Mouse (Mus musculus) central nervous system, embryonic 18 days (tissue): ENCODE data around the gene Tgm7. TPM values are rescaled to one million over a fixed set of nuclear protein-coding genes. Genes with fewer than 3 reads are reported as not detected.

ENCODE experiments used
- polyA plus RNA-seq: library from polyadenylated mRNA; depleted of rRNA; stranded (reverse); fragments of >200 nt; gene quantifications from 2 replicates; pipeline ENCODE4 v1.2.3, GENCODE M21; 2012; rRNA removed

The Tgm7 gene
- polyA plus RNA-seq = 0.08 and 0.10 TPM in 2 replicates

DNA sequence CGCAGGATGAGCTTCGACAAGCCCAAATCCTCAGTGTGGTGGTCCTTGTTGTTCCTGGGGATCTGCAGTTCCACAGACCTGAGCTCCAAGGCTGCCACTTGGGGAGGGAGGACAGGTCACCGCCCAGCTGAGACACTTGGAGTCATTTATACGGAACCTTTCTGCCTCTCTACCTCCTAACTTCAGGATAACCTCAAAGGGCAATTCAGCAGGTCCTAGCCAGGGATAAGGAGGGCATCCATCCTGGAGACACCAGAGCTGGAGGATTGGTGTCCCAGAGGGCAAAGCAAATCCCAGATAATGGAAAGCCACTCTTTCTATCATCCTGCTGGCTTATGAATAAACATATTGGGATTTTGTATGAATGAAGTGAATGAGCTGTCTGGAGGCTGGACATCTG lies at the start of gene Tgm7:
Tgm7 (minus strand) TSS at position 101 of the 400 bp plus-strand sequence.

DNA sequence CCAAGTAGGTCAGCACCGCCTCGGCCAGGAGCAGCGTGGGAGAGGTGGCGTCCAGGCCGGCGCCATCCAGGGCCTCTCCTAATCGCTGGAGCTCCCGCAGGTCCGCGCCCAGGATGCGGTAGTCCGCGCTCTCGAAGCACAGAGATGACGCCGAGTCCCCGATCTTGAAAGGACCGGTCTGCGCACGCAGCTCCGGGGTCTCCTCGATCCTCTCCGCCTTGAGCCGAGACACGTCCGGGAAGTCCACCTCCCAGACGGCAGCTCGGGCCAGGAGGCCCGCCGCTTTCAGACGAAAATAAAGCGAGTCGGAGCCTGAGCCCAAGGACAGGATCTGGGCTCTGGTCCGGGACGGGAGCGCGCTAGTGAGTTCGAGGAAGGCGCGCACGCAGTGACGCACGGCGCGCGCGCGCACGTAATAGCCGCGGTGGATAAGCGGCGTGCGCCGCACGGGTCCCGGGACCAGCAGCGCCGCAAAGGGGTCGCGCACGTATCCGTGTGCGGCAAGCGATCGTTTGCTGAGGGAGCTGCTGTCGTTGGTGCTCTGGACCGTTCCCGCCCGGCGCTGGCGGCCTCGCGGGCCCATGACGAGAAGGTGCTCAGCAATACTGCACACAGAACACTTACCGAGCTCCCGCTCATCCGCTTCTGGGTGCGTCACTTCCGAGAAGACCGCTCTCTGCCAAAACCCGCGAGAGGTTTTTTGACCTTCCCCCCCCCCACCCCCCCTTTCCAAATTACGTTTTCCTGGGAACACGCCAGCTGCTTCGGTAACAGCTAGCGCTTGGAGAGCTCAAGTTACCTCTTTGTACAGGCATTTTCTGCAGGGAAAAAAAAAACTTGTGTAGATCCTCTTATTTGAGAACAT lies 30.7 kb upstream of the Tgm7 start, which contains the start of the genes Adal and Lcmt2:
Adal (plus strand) TSS at position 411 of the 865 bp plus-strand sequence.
Lcmt2 (minus strand) TSS at position 636 of the 865 bp plus-strand sequence.

DNA sequence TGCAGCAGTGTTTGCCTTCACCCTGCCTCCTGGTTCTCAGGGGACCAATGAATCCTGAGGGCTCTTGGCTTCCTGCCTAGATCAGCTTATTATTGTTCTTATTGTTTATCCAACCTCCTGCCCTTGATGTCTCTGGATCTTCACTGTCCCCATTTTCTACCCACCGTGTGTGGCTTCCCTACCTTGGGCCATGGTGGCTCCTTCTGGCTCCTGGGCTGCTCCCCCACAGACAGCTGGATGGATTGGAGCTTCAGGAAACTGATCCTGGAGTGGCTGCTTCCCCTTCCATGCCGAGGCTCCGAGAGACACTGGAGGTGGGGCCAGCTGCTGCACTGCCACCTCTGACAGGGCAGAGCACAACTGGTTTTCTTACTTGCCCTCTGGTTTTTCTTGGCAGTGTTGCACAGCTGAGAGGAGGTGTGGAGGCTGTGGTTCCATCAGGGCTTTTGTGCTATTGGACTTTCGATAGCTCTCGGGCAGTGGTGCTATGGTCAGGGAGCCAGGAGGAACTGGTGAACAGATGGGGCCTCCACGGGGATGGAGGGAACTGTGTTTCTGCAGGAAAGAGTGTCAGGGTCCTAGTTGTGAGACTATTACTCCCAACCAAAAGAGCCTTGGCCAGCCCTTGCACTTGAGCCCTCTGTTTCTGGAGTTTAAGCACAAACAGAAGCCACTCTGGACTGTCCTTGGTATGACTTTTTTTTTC lies 24.0 kb downstream of the Tgm7 start, which contains the start of gene Tgm5:
Tgm5 (minus strand) TSS at position 362 of the 706 bp plus-strand sequence.

Other genes with a start within 250 kb of the Tgm7 start
- 22.1 and 23.6 TPM in 2 replicates for gene Ubr1, start 139.1 kb downstream of the Tgm7 start, polyA plus RNA-seq
- 20.5 and 21.8 TPM in 2 replicates for gene Tmem62, start 132.8 kb downstream of the Tgm7 start, polyA plus RNA-seq
- 74.7 and 75.5 TPM in 2 replicates for gene Ccndbp1, start 101.4 kb downstream of the Tgm7 start, polyA plus RNA-seq
- 0.05 and 0.06 TPM in 2 replicates for gene Epb42, start 72.7 kb downstream of the Tgm7 start, polyA plus RNA-seq
- 0.04 and 0.11 TPM in 2 replicates for gene Tgm5, start 24.0 kb downstream of the Tgm7 start, polyA plus RNA-seq
- gene Adal, start 30.6 kb upstream of the Tgm7 start, polyA plus RNA-seq = 24.2 and 26.3 TPM in 2 replicates
- 8.4 and 9.6 TPM in 2 replicates for gene Lcmt2, start 30.9 kb upstream of the Tgm7 start, polyA plus RNA-seq
- 45.6 and 47.1 TPM in 2 replicates for gene Tubgcp4, start 60.9 kb upstream of the Tgm7 start, polyA plus RNA-seq
- gene Zscan29, start 61.3 kb upstream of the Tgm7 start, polyA plus RNA-seq = 3.9 and 4.2 TPM in 2 replicates
- 137 and 139 TPM in 2 replicates for gene Trp53bp1, start 161.6 kb upstream of the Tgm7 start, polyA plus RNA-seq
- 24.9 and 26.8 TPM in 2 replicates for gene Map1a, start 179.8 kb upstream of the Tgm7 start, polyA plus RNA-seq
- 27.2 and 30.6 TPM in 2 replicates for gene Ppip5k1, start 245.6 kb upstream of the Tgm7 start, polyA plus RNA-seq
- 87.5 and 102 TPM in 2 replicates for gene Ckmt1, start 247.9 kb upstream of the Tgm7 start, polyA plus RNA-seq